Mouse (Mus musculus): Measurements from ENCODE around the gene Grid1. TPM values are rescaled to one million over a fixed set of nuclear protein-coding genes. Genes with fewer than 3 reads are reported as not detected.

Grid1 gene
- polyA plus RNA-seq, 1 experiment = not detected

DNA sequence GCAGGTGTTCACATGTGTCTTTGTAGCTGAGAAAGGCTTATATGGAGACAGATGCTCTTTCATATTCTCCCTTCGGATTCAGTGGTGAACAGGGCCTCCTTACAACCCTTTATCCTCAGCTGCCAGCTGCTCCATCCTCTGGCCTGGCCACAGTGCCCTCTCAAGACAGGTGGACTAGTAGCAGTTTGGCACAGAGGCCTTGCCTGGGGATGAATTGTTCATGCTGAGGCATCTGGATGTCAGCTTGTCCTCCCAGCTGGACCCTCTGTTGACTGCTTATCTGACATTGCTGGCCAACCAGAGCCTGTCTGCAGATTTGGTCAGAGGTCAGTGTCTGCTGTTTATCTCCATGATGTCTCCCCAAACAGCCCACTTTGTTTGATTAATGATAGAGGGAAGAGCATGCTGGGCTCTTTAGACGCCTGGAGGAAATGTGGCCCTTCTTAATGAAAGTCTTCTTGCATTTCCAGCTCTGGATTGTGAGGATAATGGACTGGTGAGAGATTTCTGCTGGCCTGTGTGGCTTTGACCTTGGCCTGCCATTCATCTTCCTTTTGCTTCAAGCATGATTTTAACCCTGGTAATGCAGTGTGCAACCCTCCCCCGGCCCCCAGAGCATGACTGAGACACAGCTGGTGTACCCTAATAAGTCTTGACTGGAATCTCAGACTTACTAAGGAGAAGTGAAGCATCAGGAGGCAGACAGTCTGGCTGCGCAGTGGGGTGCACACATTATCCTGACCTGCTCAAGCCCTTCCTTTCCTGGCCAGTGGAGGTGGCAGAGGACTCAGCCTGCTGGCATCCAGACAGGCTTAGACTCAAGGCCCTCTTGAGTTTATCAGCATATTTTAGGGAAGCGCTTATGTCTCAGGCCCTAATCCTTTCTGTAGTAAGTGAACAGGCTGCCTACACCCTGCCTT, 493.7 kb downstream of the Grid1 start:
- H3K4me2 ChIP-seq (ENCODE audit: low read depth) = no peak overlapping the region
- TF ChIP-seq USF1 (IDR thresholded peaks at IDR 0.05; ENCODE audit: low read depth) = no peak
- TF ChIP-seq POLR2AphosphoS2 (IDR thresholded peaks at IDR 0.05; ENCODE audit: insufficient read length, low read depth) = no peak
- no peak for TF ChIP-seq MAX (IDR thresholded peaks at IDR 0.05; ENCODE audit: low read depth)
- no peak for TF ChIP-seq POLR2A (IDR thresholded peaks at IDR 0.05; ENCODE audit: insufficient read length, low read depth)
- TF ChIP-seq CEBPB (IDR thresholded peaks at IDR 0.05; ENCODE audit: insufficient read depth, poor library complexity, severe bottlenecking) = no peak
- TF ChIP-seq REST (IDR thresholded peaks at IDR 0.05; ENCODE audit: insufficient read depth, insufficient read length) = no peak
- TF ChIP-seq SRF (IDR thresholded peaks at IDR 0.05; ENCODE audit: control insufficient read depth, insufficient read length, low read depth) = no peak
- TF ChIP-seq TCF12 (IDR thresholded peaks at IDR 0.05; ENCODE audit: insufficient read depth, poor library complexity, severe bottlenecking) = no peak
- TF ChIP-seq E2F4 (IDR thresholded peaks at IDR 0.05; ENCODE audit: insufficient read depth) = no peak
- no peak for TF ChIP-seq TCF3 (IDR thresholded peaks at IDR 0.05; ENCODE audit: insufficient read length, low read depth)
- no peak for TF ChIP-seq MYOG (IDR thresholded peaks at IDR 0.05; ENCODE audit: control insufficient read depth in 1 of 3, insufficient read depth in 1 of 3, insufficient read length in 2 of 3, low read depth in 2 of 3)
- TF ChIP-seq MYOD1 (IDR thresholded peaks at IDR 0.05; ENCODE audit: control insufficient read depth in 1 of 3, insufficient read length in 2 of 3, low read depth in 2 of 3) = no peak
- no peaks in the 10 kb centered on the region for H3K36me3 ChIP-seq (ENCODE audit: control insufficient read depth, insufficient read depth)
- no peak overlapping the region for H3ac ChIP-seq (ENCODE audit: control insufficient read depth, insufficient read length)
- no peaks in the 10 kb centered on the region for H3K79me2 ChIP-seq (ENCODE audit: control insufficient read depth, insufficient read depth)
- no peaks in the 10 kb centered on the region for H3K27me3 ChIP-seq (ENCODE audit: control insufficient read depth, insufficient read depth, insufficient read length)
- no peak overlapping the region for H3K4me3 ChIP-seq

DNA sequence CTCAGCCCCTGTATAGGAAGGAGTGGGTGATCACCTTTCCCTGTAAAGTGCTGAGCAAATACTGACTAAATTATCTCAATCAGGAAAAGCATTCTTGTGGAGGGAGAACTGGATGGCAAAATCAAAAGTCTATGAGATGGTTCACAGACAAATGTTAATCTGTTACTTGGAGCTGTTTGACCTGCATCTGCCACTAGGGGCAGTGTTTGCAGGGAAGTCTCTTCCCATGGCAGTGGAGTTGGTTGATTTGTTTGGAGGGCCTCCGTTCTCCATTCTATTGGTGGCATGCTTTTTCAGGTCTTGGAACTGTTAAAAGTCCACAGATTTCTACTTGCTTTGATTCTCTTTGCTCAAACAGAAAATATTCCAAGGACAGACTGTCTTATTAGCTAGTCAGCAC, 506.4 kb downstream of the Grid1 start:
- Histone ChIP-seq H3K4me2 (ENCODE audit: low read depth) (no peak overlapping the region), H3K36me3 (ENCODE audit: control insufficient read depth, insufficient read depth) (no peaks in the 10 kb centered on the region), H3K27me3 (ENCODE audit: control insufficient read depth, insufficient read depth, insufficient read length) (no peaks in the 10 kb centered on the region), H3K79me2 (ENCODE audit: control insufficient read depth, insufficient read depth) (no peaks in the 10 kb centered on the region), H3K4me3 (no peak overlapping the region), H3ac (ENCODE audit: control insufficient read depth, insufficient read length) (no peak overlapping the region)
- TF ChIP-seq TCF3 (IDR thresholded peaks at IDR 0.05; ENCODE audit: insufficient read length, low read depth) (no peak), REST (IDR thresholded peaks at IDR 0.05; ENCODE audit: insufficient read depth, insufficient read length) (no peak), CEBPB (IDR thresholded peaks at IDR 0.05; ENCODE audit: insufficient read depth, poor library complexity, severe bottlenecking) (no peak)

DNA sequence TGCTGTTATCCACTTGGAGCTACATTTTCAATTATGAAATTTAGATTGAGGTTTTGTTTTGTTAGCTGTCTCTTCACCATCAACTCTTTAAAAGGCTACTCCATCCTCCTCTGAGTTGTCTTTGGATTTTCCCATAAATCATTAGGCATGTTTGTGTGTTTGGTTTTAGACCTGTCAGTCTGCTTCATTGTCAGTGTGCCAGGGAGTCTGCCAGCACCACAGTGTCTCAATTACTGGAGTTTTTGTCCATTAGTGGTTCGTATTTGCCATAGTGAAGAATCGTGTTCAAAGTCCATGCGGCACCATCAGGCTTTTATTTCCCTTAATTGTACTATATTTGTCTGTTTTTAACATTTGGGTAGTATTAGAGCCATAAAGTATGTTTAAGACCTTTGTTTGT, 516.7 kb downstream of the Grid1 start:
- Histone ChIP-seq H3ac (ENCODE audit: control insufficient read depth, insufficient read length) (no peak overlapping the region), H3K27me3 (ENCODE audit: control insufficient read depth, insufficient read depth, insufficient read length) (no peaks in the 10 kb centered on the region)
- TF ChIP-seq CEBPB (IDR thresholded peaks at IDR 0.05; ENCODE audit: insufficient read depth, poor library complexity, severe bottlenecking) = no peak
- TF ChIP-seq TCF12 (IDR thresholded peaks at IDR 0.05; ENCODE audit: insufficient read depth, poor library complexity, severe bottlenecking) = no peak
- no peak for TF ChIP-seq POLR2A (IDR thresholded peaks at IDR 0.05; ENCODE audit: insufficient read length, low read depth)
- TF ChIP-seq TCF3 (IDR thresholded peaks at IDR 0.05; ENCODE audit: insufficient read length, low read depth) = no peak
- TF ChIP-seq USF1 (IDR thresholded peaks at IDR 0.05; ENCODE audit: low read depth) = no peak
- TF ChIP-seq E2F4 (IDR thresholded peaks at IDR 0.05; ENCODE audit: insufficient read depth) = no peak
- no peak for TF ChIP-seq REST (IDR thresholded peaks at IDR 0.05; ENCODE audit: insufficient read depth, insufficient read length)
- no peak for TF ChIP-seq SRF (IDR thresholded peaks at IDR 0.05; ENCODE audit: control insufficient read depth, insufficient read length, low read depth)

DNA sequence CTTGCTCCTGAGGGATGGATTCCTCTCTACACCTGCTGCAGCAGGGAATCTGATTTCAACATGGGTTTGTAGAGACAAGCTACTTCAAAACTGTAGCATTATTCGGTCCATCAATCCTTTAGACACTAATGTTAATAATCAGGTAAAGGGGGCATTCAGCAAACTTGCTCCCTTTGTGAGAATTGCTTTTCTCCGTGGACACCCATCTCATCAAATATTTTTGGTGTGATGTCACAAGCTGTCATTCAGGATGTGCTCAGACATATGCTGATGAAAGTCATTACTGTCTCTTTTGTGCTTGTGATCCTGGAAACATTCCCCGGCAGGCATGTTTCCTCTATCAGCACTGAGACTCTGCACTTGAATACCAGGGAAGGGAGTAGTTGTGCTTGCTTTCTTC, 536.1 kb downstream of the Grid1 start:
- H3K79me2 ChIP-seq (ENCODE audit: control insufficient read depth, insufficient read depth) = no peaks in the 10 kb centered on the region
- no peak overlapping the region for H3K4me3 ChIP-seq
- H3K27me3 ChIP-seq (ENCODE audit: control insufficient read depth, insufficient read depth, insufficient read length) = no peaks in the 10 kb centered on the region
- H3ac ChIP-seq (ENCODE audit: control insufficient read depth, insufficient read length) = no peak overlapping the region
- H3K4me2 ChIP-seq (ENCODE audit: low read depth) = no peak overlapping the region
- no peaks in the 10 kb centered on the region for H3K36me3 ChIP-seq (ENCODE audit: control insufficient read depth, insufficient read depth)
- no peak for TF ChIP-seq USF1 (IDR thresholded peaks at IDR 0.05; ENCODE audit: low read depth)
- TF ChIP-seq POLR2A (IDR thresholded peaks at IDR 0.05; ENCODE audit: insufficient read length, low read depth) = no peak
- no peak for TF ChIP-seq CEBPB (IDR thresholded peaks at IDR 0.05; ENCODE audit: insufficient read depth, poor library complexity, severe bottlenecking)
- TF ChIP-seq SRF (IDR thresholded peaks at IDR 0.05; ENCODE audit: control insufficient read depth, insufficient read length, low read depth) = no peak
- no peak for TF ChIP-seq TCF3 (IDR thresholded peaks at IDR 0.05; ENCODE audit: insufficient read length, low read depth)
- no peak for TF ChIP-seq POLR2AphosphoS2 (IDR thresholded peaks at IDR 0.05; ENCODE audit: insufficient read length, low read depth)
- no peak for TF ChIP-seq REST (IDR thresholded peaks at IDR 0.05; ENCODE audit: insufficient read depth, insufficient read length)
- no peak for TF ChIP-seq E2F4 (IDR thresholded peaks at IDR 0.05; ENCODE audit: insufficient read depth)
- TF ChIP-seq MYOD1 (IDR thresholded peaks at IDR 0.05; ENCODE audit: control insufficient read depth in 1 of 3, insufficient read length in 2 of 3, low read depth in 2 of 3) = no peak
- no peak for TF ChIP-seq TCF12 (IDR thresholded peaks at IDR 0.05; ENCODE audit: insufficient read depth, poor library complexity, severe bottlenecking)
- TF ChIP-seq MYOG (IDR thresholded peaks at IDR 0.05; ENCODE audit: control insufficient read depth in 1 of 3, insufficient read depth in 1 of 3, insufficient read length in 2 of 3, low read depth in 2 of 3) = no peak
- TF ChIP-seq MAX (IDR thresholded peaks at IDR 0.05; ENCODE audit: low read depth) = no peak

More for the DNA sequence above, 516.7 kb downstream of the Grid1 start:
- H3K4me3 ChIP-seq = no peak overlapping the region
- no peaks in the 10 kb centered on the region for H3K79me2 ChIP-seq (ENCODE audit: control insufficient read depth, insufficient read depth)
- H3K4me2 ChIP-seq (ENCODE audit: low read depth) = no peak overlapping the region
- no peaks in the 10 kb centered on the region for H3K36me3 ChIP-seq (ENCODE audit: control insufficient read depth, insufficient read depth)

Data from myocyte (in vitro differentiated cells).